Mouse (Mus musculus): ENCODE results near the gene Fyttd1. TPM values are rescaled to one million over a fixed set of nuclear protein-coding genes. Genes with fewer than 3 reads are reported as not detected.

Fyttd1 gene
- polyA plus RNA-seq, 1 experiment from 2014 or later: 156 TPM

DNA sequence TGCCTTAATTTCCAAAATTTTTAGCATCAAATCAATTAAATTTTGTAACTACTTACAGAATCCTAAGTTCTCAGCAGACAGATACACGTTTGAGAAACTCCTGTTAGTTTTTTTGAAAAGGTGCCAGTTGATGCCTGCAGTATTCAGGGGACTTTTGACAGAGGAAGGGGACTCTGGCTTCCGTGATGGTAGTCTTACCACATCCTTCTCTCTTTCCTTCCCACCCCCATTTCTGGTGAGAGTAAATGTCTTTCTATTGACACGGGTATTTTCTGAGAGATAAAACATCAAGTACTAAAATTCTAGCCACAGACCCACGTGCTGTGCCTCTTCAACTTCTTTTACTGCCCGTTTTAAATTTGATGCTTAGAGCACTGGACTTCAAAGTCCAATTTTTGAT is 76.5 kb downstream of the Fyttd1 start:
- H3K4me1 ChIP-seq (ENCODE audit: control insufficient read depth, insufficient read depth, low read length): no peaks in the 10 kb centered on the region

DNA sequence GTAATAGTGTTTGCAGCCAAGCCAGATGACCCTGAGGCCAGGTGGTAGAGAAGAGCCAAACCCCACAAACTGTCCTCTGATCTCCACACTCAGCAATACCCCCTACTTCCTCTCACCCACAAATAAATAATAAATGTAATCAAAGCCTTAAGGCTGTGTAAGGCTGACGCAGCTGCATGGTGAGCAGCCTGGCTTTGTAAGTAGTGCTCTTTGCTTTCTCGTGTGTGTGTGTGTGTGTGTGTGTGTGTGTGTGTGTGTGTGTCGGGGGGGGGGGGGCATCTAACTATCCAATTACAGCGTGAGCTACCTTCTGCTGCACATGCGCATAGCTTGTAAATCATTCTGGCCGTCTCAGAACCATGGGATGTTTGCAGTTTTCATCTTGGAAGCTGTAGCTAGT is 77.0 kb downstream of the Fyttd1 start:
- no peak for ATAC-seq (replicated peaks; ENCODE audit: insufficient number of reproducible peaks, low FRiP score, low TSS enrichment, low read depth)
- 81% methylated on average over 6 of the region's 6 CpGs for WGBS
- no peak overlapping the region for H3K4me2 ChIP-seq (ENCODE audit: low read depth, low read length)
- H3K27me3 ChIP-seq (ENCODE audit: control insufficient read depth, insufficient read depth, low read length): no peaks in the 10 kb centered on the region
- H3K9ac ChIP-seq (replicated peaks; ENCODE audit: low read length): no peak overlapping the region
- H3K36me3 ChIP-seq (replicated peaks; ENCODE audit: control insufficient read depth, insufficient read depth, low read depth, low read length): no peaks in the 10 kb centered on the region; the same call in 1 of the 2 replicates
- H3K27ac ChIP-seq (replicated peaks; ENCODE audit: low read depth, low read length): no peak overlapping the region
- H3K4me1 ChIP-seq (ENCODE audit: control insufficient read depth, insufficient read depth, low read length): no peaks in the 10 kb centered on the region
- DNase-seq (ENCODE audit: low spot score): no peak
- no peak overlapping the region for H3K4me3 ChIP-seq (ENCODE audit: low read depth, low read length)
- no peaks in the 10 kb centered on the region for H3K9me3 ChIP-seq (replicated peaks; ENCODE audit: control insufficient read depth, low read length)

More for the DNA sequence above, 76.5 kb downstream of the Fyttd1 start:
- Histone ChIP-seq H3K9me3 (replicated peaks; ENCODE audit: control insufficient read depth, low read length) (no peaks in the 10 kb centered on the region), H3K36me3 (replicated peaks; ENCODE audit: control insufficient read depth, insufficient read depth, low read depth, low read length) (no peaks in the 10 kb centered on the region; the same call in 1 of the 2 replicates), H3K27ac (replicated peaks; ENCODE audit: low read depth, low read length) (no peak overlapping the region), H3K4me3 (ENCODE audit: low read depth, low read length) (no peak overlapping the region), H3K9ac (replicated peaks; ENCODE audit: low read length) (no peak overlapping the region), H3K4me2 (ENCODE audit: low read depth, low read length) (no peak overlapping the region), H3K27me3 (ENCODE audit: control insufficient read depth, insufficient read depth, low read length) (no peaks in the 10 kb centered on the region)
- 81% methylated on average over 5 of the region's 5 CpGs for WGBS
- ATAC-seq (replicated peaks; ENCODE audit: insufficient number of reproducible peaks, low FRiP score, low TSS enrichment, low read depth) (no peak), DNase-seq (ENCODE audit: low spot score) (no peak)

DNA sequence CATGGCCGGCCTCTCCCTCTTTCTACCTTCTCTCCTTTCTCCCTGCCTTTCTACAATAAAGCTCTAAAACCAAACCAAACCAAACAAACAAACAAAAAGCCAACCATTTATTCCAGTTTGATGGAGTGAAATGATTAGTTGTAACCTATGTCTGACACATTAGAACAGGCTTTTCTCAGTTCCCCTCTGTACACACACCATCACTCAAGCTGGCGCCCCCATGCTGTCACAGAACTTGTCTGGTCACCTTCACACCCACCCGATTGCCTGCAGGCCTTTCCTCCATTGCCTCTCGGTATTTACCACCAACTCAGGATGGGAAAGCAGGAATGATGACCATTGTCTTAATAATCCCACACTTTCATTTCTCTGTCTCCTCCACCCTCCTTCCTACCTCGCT is 79.6 kb downstream of the Fyttd1 start:
- 64% methylated on average over 5 of the region's 5 CpGs for WGBS
- DNase-seq (ENCODE audit: low spot score) (no peak), ATAC-seq (replicated peaks; ENCODE audit: insufficient number of reproducible peaks, low FRiP score, low TSS enrichment, low read depth) (no peak)
- Histone ChIP-seq H3K9ac (replicated peaks; ENCODE audit: low read length) (no peak overlapping the region), H3K27ac (replicated peaks; ENCODE audit: low read depth, low read length) (no peak overlapping the region), H3K36me3 (replicated peaks; ENCODE audit: control insufficient read depth, insufficient read depth, low read depth, low read length) (no peaks in the 10 kb centered on the region; the same call in none of the 2 replicates), H3K27me3 (ENCODE audit: control insufficient read depth, insufficient read depth, low read length) (no peaks in the 10 kb centered on the region), H3K9me3 (replicated peaks; ENCODE audit: control insufficient read depth, low read length) (no peaks in the 10 kb centered on the region), H3K4me2 (ENCODE audit: low read depth, low read length) (no peak overlapping the region), H3K4me3 (ENCODE audit: low read depth, low read length) (no peak overlapping the region), H3K4me1 (ENCODE audit: control insufficient read depth, insufficient read depth, low read length) (no peaks in the 10 kb centered on the region)

Other genes with a start within 250 kb of the Fyttd1 start
- 5.3 and 5.8 TPM in 2 replicates for gene Tnk2, start 233.6 kb upstream of the Fyttd1 start, polyA plus RNA-seq (2014; fragmentation: Nextera tagmentation; extraction: Ambion mirVana)
- gene Muc4, start 141.6 kb upstream of the Fyttd1 start, polyA plus RNA-seq (2014; fragmentation: Nextera tagmentation; extraction: Ambion mirVana): 0.28 TPM in 1 of 2 replicates, not detected in the other
- not detected in 2 replicates for gene Muc20, start 80.1 kb upstream of the Fyttd1 start, polyA plus RNA-seq (2014; fragmentation: Nextera tagmentation; extraction: Ambion mirVana)
- gene Smbd1, start 67.0 kb upstream of the Fyttd1 start, polyA plus RNA-seq (2014; fragmentation: Nextera tagmentation; extraction: Ambion mirVana): not detected in 2 replicates
- 10.5 and 12.7 TPM in 2 replicates for gene Rubcn, start 266 bp downstream of the Fyttd1 start, polyA plus RNA-seq (2014; fragmentation: Nextera tagmentation; extraction: Ambion mirVana)
- gene Lrch3, start 36.6 kb downstream of the Fyttd1 start, polyA plus RNA-seq (2014; fragmentation: Nextera tagmentation; extraction: Ambion mirVana): 31.7 and 32.2 TPM in 2 replicates
- 3.7 and 3.8 TPM in 2 replicates for gene Iqcg, start 178.7 kb downstream of the Fyttd1 start, polyA plus RNA-seq (2014; fragmentation: Nextera tagmentation; extraction: Ambion mirVana)
- gene Rpl35a, start 179.0 kb downstream of the Fyttd1 start, polyA plus RNA-seq (2014; fragmentation: Nextera tagmentation; extraction: Ambion mirVana): 929 and 931 TPM in 2 replicates
- gene Lmln, start 185.0 kb downstream of the Fyttd1 start, polyA plus RNA-seq (2014; fragmentation: Nextera tagmentation; extraction: Ambion mirVana): 1.2 and 2.3 TPM in 2 replicates